Mouse (Mus musculus): ENCODE results near the gene Mapk8ip1. TPM values are rescaled to one million over a fixed set of nuclear protein-coding genes. Genes with fewer than 3 reads are reported as not detected.
A peak's percentile ranks its signal among the peaks of the same experiment; 100 is the strongest.

The Mapk8ip1 gene
- polyA plus RNA-seq, 1 experiment, result 0.03 TPM

DNA sequence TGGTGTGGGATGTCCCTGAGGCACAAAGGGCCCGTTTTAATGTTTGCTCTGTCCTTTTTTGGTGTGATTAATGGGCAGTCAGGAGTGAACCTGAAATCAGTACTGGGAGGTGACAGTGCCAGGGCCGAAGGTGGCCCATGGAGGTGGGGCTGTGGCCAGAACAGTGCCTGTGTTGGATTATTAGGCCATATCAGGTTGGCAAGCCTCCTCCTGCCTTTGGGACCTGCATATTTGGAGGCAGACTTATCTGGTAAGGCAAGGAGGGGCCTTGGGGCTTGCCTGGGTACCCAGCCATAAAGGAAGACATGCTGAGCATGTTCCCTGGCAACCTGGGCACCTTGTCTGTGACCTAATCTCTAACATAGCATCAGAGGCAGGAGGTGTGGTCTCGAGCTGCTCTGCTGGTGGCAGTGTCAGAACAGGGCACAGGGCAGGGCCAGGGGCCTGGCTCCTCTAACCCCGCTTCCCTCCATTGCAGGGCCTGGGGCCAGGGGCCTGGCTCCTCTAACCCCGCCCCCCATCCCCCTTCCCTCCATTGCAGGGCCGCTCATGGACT is 20.5 kb downstream of the Mapk8ip1 start:
- H3K4me3 ChIP-seq (replicated peaks), result no peak overlapping the region
- no peaks in the 10 kb centered on the region for H3K9me3 ChIP-seq (ENCODE audit: control insufficient read depth, low read length)
- no peaks in the 10 kb centered on the region; the same call in 1 of the 2 replicates for H3K27me3 ChIP-seq (ENCODE audit: control insufficient read depth)
- TF ChIP-seq GATA1 (IDR thresholded peaks at IDR 0.05; ENCODE audit: low read length) (no peak), TAL1 (IDR thresholded peaks at IDR 0.05; ENCODE audit: low read length) (no peak)
- H3K36me3 ChIP-seq (ENCODE audit: control insufficient read depth), result peaks cover 73% of the 10 kb centered on the region
- H3K4me1 ChIP-seq (ENCODE audit: control insufficient read depth), result peaks cover 25% of the 10 kb centered on the region

DNA sequence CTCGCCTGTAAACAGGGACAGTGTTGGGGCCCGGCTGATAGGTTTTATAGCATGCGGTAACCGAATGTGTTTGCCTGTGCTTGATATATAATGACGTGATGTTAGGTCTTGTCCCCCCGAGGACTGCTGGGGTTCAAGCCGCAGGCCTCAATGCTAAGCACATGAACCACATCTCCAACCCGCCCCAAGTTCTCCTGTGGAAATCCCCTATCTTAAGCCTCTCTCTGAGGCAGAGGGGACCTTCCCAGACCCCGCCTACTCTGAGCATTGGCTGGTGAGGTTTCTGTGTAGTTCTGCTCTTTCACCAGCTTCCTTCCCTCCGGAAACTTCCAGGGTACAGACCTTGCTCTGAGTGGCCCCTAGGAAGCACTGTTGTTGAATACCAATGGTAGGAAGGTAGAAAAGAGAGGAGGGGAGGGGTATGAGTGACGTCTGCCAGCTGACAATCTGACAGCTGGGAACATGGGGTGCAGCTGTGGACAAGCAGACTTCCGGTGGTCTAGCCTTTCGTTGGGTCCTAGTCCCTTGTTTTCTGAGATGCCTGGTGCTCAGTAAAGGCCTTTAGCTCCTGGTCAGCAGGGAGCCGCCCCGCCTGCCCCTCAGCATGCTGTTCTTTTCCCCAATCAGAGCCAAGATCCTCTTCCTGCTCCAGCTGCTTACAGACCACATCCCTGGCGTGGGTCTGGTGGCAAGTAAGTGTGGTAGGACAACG is 21.1 kb downstream of the Mapk8ip1 start:
- TF ChIP-seq GATA1 (IDR thresholded peaks at IDR 0.05; ENCODE audit: low read length), result no peak
- no peak for TF ChIP-seq TAL1 (IDR thresholded peaks at IDR 0.05; ENCODE audit: low read length)
- H3K27me3 ChIP-seq (ENCODE audit: control insufficient read depth), result no peaks in the 10 kb centered on the region

DNA sequence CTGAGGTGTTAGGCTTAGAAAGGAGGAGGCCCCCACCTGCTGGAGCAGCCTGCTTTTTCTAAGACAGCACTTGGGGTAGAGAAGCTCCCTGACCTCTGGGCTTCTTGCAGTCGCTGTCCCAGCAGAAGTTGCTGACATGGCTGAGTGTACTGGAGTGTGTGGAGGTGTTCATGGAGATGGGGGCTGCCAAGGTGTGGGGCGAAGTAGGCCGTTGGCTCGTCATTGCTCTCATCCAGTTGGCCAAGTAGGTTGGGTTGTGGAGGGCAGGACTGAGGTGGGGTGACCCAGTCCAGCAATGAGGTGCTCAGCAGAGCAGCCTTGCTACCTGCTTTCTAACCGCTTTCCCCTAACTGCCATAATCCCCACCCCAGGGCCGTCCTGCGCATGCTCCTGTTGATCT is 23.7 kb downstream of the Mapk8ip1 start:
- Histone ChIP-seq H3K36me3 (ENCODE audit: control insufficient read depth) (peaks cover 58% of the 10 kb centered on the region), H3K4me3 (replicated peaks) (no peak overlapping the region), H3K9me3 (ENCODE audit: control insufficient read depth, low read length) (no peaks in the 10 kb centered on the region), H3K27me3 (ENCODE audit: control insufficient read depth) (peaks cover 16% of the 10 kb centered on the region), H3K4me1 (ENCODE audit: control insufficient read depth) (peaks cover 27% of the 10 kb centered on the region)
- TF ChIP-seq GATA1 (IDR thresholded peaks at IDR 0.05; ENCODE audit: low read length) (no peak), TAL1 (IDR thresholded peaks at IDR 0.05; ENCODE audit: low read length) (no peak)

More for the DNA sequence above, 21.1 kb downstream of the Mapk8ip1 start:
- Histone ChIP-seq H3K4me1 (ENCODE audit: control insufficient read depth) (peaks cover 27% of the 10 kb centered on the region), H3K9me3 (ENCODE audit: control insufficient read depth, low read length) (no peaks in the 10 kb centered on the region), H3K36me3 (ENCODE audit: control insufficient read depth) (peaks cover 73% of the 10 kb centered on the region), H3K4me3 (replicated peaks) (no peak overlapping the region)

DNA sequence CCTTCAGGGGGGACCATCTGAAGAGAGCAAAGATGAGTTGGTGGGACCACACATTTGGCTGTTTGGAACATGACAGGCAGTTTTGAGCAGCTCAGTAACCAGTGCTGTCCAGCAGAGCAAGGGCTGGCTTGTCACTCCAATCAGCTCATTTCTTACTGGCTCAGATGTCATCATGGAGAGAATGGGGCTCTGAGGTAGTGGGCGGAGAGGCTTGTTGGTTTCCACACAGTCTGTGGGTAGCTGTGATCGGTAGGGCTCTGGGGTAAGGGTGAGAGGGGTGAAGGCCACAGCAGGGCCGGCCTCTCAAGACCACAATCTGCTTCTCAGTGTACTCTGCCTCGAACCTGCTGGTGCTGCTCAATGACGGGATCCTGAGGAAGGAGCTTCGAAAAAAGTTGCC is 24.8 kb downstream of the Mapk8ip1 start:
- Histone ChIP-seq H3K4me3 (replicated peaks) (peak overlapping the region; percentile 81), H3K9me3 (ENCODE audit: control insufficient read depth, low read length) (no peaks in the 10 kb centered on the region), H3K4me1 (ENCODE audit: control insufficient read depth) (peaks cover 27% of the 10 kb centered on the region), H3K36me3 (ENCODE audit: control insufficient read depth) (peaks cover 48% of the 10 kb centered on the region), H3K27me3 (ENCODE audit: control insufficient read depth) (peaks cover 26% of the 10 kb centered on the region)
- no peak for TF ChIP-seq GATA1 (IDR thresholded peaks at IDR 0.05; ENCODE audit: low read length)
- no peak for TF ChIP-seq TAL1 (IDR thresholded peaks at IDR 0.05; ENCODE audit: low read length)

DNA sequence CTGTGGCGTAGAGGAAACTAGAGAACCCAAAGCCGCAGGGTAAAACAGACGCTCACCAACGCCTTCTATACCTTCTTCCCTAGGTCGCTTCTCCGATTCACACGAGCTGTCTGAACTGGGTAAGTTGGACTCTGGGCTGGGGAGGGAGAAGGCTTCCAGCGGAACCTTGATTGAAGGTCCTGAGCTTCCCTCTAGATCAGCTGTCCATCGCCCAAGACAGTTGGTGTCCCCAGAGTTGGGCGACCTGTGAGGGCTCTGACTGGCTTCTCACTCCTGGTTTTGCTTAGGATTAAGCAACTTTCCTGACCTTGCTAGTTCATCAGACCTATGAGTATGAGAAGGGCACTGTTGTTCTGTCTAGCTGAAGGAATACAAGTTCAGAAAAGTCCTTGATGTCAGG is 25.3 kb downstream of the Mapk8ip1 start:
- Histone ChIP-seq H3K36me3 (ENCODE audit: control insufficient read depth) (peaks cover 43% of the 10 kb centered on the region), H3K27me3 (ENCODE audit: control insufficient read depth) (peaks cover 31% of the 10 kb centered on the region), H3K9me3 (ENCODE audit: control insufficient read depth, low read length) (no peaks in the 10 kb centered on the region), H3K4me3 (replicated peaks) (peak overlapping the region; percentile 81), H3K4me1 (ENCODE audit: control insufficient read depth) (peaks cover 29% of the 10 kb centered on the region)
- TF ChIP-seq TAL1 (IDR thresholded peaks at IDR 0.05; ENCODE audit: low read length) (no peak), GATA1 (IDR thresholded peaks at IDR 0.05; ENCODE audit: low read length) (no peak)

DNA sequence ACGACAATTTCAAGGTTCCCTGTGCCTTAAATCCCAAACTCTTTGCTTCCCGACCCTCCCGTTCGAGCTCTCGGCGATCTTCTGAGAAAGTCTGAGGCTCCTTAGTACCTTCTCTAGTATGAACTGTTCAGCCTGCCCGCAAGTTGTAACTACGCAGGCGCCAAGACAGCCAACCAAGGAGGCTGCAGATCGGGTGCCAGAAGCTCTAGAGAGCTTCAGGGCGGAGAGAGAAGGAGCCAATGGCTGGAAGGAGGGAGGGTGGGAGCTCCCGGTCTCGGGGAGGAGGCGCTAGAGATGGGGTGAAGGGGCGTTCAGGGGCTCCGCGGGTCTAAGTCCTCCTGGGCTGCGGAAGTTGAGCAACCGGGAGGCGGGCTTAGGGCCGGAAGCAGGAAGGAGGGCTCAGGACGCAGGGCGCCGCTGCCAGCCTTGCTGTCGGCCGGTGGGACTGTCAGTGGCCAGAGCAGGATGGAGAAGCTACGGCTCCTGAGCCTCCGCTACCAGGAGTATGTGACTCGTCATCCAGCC is 25.9 kb downstream of the Mapk8ip1 start:
- Histone ChIP-seq H3K4me3 (replicated peaks) (peak overlapping the region; percentile 81), H3K9me3 (ENCODE audit: control insufficient read depth, low read length) (no peaks in the 10 kb centered on the region), H3K27me3 (ENCODE audit: control insufficient read depth) (peaks cover 38% of the 10 kb centered on the region), H3K36me3 (ENCODE audit: control insufficient read depth) (peaks cover 37% of the 10 kb centered on the region), H3K4me1 (ENCODE audit: control insufficient read depth) (peaks cover 31% of the 10 kb centered on the region)
- TF ChIP-seq TAL1 (IDR thresholded peaks at IDR 0.05; ENCODE audit: low read length) (no peak), GATA1 (IDR thresholded peaks at IDR 0.05; ENCODE audit: low read length) (no peak)

DNA sequence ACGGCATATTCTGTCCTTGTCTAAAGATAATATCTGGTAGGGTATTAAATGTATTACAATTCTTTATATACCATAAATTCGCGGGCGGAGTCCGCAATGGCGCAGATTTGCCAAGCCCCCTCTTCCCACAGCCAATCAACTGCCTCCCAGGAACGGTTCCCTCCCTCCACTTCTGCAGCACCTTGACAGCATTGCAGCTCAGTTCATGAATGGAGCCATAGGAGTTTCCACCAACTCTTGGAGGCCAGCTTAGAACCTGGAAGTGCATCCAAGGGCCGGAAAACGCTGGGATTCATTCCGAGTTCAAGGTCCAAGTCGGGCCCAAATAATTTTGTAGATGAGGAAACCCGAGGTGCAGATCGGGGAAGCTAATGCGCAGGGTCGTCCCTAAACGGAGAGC is 26.5 kb downstream of the Mapk8ip1 start, which contains the start of the genes Pex16 and Large2:
Pex16 (plus strand) TSS at position 163 of the 400 bp plus-strand sequence.
Large2 (minus strand) TSS at position 356 of the 400 bp plus-strand sequence.
- TF ChIP-seq GATA1 (IDR thresholded peaks at IDR 0.05; ENCODE audit: low read length), result no peak
- no peak for TF ChIP-seq TAL1 (IDR thresholded peaks at IDR 0.05; ENCODE audit: low read length)
- Histone ChIP-seq H3K9me3 (ENCODE audit: control insufficient read depth, low read length) (no peaks in the 10 kb centered on the region), H3K27me3 (ENCODE audit: control insufficient read depth) (peaks cover 44% of the 10 kb centered on the region), H3K4me3 (replicated peaks) (peak within 1 kb of the TSS; percentile 81), H3K36me3 (ENCODE audit: control insufficient read depth) (peaks cover 30% of the 10 kb centered on the region), H3K4me1 (ENCODE audit: control insufficient read depth) (peaks cover 31% of the 10 kb centered on the region)

DNA sequence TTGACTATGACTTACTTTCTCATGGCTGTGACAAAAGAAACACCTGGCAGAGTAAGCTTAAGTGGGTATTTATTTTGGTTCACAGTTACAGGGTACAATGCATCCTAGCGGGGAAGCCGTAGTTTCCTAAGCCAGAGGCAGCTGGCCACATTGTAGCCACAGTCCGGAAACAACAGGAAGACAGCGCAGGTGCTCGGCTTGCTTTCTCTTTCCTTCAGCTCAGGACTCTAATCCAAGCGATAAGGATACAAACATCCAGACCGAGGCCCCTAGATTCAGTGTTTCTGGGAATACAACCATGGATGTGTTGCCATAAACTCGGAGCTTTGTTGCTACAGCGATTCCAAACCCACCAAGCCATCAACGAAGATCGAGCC is 27.6 kb downstream of the Mapk8ip1 start:
- Histone ChIP-seq H3K27me3 (ENCODE audit: control insufficient read depth) (peaks cover 54% of the 10 kb centered on the region), H3K36me3 (ENCODE audit: control insufficient read depth) (peaks cover 20% of the 10 kb centered on the region), H3K4me3 (replicated peaks) (no peak overlapping the region), H3K9me3 (ENCODE audit: control insufficient read depth, low read length) (no peaks in the 10 kb centered on the region), H3K4me1 (ENCODE audit: control insufficient read depth) (peaks cover 31% of the 10 kb centered on the region)
- TF ChIP-seq GATA1 (IDR thresholded peaks at IDR 0.05; ENCODE audit: low read length), result no peak
- no peak for TF ChIP-seq TAL1 (IDR thresholded peaks at IDR 0.05; ENCODE audit: low read length)

DNA sequence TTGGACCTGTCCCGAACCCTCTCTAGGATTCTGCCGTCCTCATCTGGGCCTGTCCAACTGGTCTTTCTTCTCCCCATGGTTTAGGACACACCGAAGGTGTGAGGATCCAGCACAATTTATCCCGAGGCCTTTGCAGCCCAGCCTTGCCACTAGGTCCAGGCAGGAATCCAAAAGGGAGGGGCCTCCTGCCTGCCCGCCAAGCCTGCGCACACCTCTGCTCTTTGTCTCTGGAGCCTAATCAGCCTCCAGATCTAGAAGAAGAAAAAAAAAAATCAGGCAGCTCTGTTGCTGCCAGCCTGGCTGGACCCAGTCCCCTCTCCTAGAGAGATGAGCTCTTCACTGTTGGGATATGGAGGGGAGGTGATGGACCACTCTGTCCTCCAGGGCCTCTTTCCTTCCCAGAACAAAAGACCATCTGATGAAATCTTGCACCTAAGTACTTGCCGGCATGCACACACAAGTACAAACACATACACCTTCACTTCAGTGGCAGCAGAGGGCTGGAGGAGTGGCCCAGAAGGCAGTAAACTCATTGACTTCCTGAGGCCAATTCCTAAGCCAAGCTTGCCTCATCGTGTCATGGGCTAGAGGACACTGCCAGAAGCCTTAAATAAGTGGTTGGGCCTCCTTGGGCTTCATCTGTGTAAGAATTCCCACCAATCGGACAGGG is 28.2 kb downstream of the Mapk8ip1 start:
- no peaks in the 10 kb centered on the region for H3K9me3 ChIP-seq (ENCODE audit: control insufficient read depth, low read length)
- no peak for TF ChIP-seq TAL1 (IDR thresholded peaks at IDR 0.05; ENCODE audit: low read length)
- no peak for TF ChIP-seq GATA1 (IDR thresholded peaks at IDR 0.05; ENCODE audit: low read length)
- no peak overlapping the region for H3K4me3 ChIP-seq (replicated peaks)
- H3K36me3 ChIP-seq (ENCODE audit: control insufficient read depth), result peaks cover 14% of the 10 kb centered on the region
- peaks cover 55% of the 10 kb centered on the region for H3K27me3 ChIP-seq (ENCODE audit: control insufficient read depth)
- peaks cover 31% of the 10 kb centered on the region for H3K4me1 ChIP-seq (ENCODE audit: control insufficient read depth)
